Mouse (Mus musculus) embryo, embryonic 9.5 days (tissue): ENCODE measurements around the gene Trim15.
"Not testable (repeated sequence)": the region's sequence is repeated elsewhere in the genome, so short reads cannot be mapped to it uniquely, and the experiment has no call there.

Experiments used
- DNase-seq: peaks from one replicate; pipeline ENCODE4 v3.0.0-alpha.2; 2017; ENCODE audit errors: extremely low spot score

Trim15 gene

DNA sequence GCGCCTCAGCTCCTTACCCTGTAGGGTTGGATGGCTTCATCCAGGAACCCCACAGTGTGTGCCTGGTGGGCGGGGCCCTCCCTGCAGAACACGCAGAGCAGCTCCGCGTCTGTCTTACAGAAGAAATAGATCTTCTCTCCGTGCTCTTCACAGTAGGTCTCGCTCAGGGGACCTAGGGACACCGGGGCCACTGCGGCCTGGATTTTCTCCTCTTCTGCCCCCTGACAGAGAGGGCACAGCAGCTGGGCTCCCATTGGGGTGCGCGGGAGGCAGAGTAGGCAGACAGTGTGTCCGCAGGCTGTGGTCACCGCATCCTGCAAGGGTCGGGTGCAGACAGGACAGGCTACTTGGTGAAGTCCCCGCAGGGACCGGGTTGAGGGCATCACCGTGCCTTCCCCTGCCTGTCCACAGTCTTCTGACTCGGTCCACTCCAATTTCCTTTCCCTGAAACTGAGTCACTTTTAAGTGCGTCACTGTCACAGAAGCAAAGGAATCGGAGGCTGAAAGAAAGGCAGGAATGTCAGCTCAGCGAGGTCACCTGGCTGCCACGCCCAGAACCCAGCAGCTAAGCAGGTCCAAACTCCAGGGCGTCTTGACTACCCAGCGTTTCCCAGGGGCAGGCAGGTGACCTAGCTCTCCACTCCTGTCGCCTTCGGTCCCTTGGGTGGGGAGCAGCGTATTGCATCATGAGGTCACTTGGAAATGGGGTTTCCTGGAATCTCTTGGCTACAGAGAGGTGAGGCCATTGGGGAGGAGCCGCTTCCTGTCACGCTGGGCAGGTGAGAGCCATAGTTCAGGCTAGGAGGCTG lies at the start of gene Trim15:
Gene Trim15 (minus strand): TSS at position 492 of the 809 bp plus-strand sequence.
- peak; percentile 20 for DNase-seq

GRCm38 (mm10) chr17:36915076-36915475 lies 48.1 kb upstream of the Trim15 start:
- peak; percentile 47 for DNase-seq

GRCm38 (mm10) chr17:36914108-36914507 lies 47.1 kb upstream of the Trim15 start:
- DNase-seq: peak; percentile 59

GRCm38 (mm10) chr17:36912031-36912430 lies 45.0 kb upstream of the Trim15 start:
- DNase-seq: no peak

GRCm38 (mm10) chr17:36909802-36910201 lies 42.8 kb upstream of the Trim15 start:
- no peak for DNase-seq

DNA sequence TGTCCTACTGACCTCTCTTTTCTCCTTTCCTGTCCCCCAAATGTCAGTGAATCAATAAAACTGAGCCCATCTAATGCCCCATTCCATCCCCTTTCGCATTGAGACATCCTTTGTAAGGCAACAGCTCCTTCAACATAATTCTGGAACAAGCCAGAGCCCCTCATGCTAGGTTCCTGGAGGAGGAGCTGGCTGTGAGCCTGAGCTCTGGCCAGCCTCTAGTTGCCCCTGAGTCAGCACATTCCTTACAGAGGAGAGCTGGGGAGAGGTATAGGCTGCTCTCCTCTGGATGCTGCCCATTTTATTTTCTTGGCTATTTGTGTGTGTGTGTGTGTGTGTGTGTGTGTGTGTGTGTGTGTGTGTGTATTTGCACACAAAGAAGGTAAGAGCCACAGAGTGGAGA lies 41.2 kb upstream of the Trim15 start:
- no peak for DNase-seq

DNA sequence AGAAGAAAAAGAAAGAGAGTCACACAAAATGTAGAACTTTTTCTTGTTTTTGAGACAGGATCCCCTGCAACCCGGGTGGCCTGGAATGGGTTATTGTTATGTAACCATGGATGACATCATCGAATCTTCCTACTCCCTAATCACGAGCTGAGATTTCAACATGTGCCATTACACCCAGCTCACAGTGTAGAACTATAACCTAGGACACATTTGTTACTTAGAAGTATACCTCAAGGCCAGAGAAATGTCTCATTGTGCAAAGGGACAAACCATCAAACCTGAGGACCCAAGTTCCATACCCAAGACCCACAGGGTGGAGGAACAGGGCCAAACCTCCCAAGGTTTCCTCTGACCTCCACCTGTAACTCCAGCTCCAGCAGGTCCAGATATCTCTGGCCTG lies 36.6 kb upstream of the Trim15 start:
- DNase-seq: no peak

DNA sequence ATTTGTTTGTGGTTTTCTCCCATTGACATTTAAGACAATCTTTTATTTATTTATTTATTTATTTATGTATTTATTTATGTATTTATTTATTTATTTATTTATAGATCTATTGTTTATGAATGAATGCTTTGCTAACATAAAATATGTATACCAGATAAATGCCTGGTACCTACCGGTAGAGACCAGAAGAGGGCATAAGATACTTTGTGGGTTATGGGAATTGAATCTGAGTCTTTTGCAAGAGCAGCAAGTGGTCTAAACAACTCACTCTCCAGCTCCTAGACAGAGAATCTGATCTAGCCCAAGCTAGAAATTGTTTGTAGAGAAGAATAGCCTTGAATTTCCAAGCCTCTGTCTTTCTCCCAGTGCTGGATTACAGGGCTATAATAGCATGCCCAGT lies 33.7 kb upstream of the Trim15 start:
- DNase-seq: no peak

- DNase-seq: no peak
These were observed 33.0 kb upstream of the Trim15 start for GRCm38 (mm10) chr17:36900001-36900400.

DNA sequence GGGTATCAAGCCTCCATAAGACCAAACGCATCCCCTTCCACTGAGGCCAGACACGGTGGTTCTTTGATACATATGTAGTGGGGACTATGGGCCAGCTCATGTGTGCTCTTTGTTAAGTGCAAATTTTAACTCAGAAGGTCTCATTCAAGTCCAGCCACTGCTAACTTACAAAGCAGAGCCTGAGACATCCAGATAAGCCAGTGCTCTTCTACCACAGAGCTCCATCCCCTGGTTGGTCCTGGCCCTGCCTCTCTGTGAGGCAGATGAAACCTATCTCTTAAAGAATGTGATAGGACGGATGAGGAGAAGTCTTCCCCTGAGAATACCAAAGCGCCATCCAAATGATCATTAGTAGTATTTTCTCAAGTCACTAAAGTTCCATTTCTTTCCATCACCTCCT lies 32.4 kb upstream of the Trim15 start:
- DNase-seq: no peak

DNA sequence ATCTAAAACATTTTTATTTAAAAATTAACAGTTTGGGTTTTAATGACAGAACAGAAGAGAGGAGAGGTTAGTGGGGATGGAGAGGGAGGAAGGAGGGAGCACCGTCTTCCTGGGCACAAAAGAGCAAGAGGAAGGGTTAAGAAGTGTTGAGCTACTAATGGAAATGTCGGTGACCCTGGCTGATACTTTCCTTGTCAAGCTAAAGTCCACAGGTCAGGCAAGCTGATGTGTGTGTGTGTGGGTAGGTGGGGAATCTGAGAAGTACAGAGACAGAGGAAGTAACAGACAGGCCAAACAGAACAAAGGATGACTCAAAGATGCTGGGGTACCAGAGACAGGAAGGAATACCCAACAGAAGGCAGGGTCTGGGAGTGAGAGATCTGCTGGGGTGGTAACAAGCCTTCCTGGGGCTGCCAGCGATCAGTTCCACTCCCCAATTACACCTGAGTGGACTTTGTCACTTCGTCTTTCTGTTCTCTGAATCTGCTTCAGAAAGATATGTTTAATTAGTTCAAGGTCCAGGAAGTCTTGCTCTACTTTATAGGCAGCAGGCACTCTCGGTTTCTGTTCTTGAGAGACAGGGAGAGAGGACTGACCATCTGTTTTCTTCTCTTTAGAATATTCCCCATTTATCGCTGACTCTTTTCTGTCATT lies 30.7 kb upstream of the Trim15 start, which contains the start of gene Trim31:
Gene Trim31 (plus strand): TSS at position 567 of the 654 bp plus-strand sequence.
- DNase-seq: no peak

GRCm38 (mm10) chr17:36897065-36897464 lies 30.1 kb upstream of the Trim15 start:
- no peak for DNase-seq

DNA sequence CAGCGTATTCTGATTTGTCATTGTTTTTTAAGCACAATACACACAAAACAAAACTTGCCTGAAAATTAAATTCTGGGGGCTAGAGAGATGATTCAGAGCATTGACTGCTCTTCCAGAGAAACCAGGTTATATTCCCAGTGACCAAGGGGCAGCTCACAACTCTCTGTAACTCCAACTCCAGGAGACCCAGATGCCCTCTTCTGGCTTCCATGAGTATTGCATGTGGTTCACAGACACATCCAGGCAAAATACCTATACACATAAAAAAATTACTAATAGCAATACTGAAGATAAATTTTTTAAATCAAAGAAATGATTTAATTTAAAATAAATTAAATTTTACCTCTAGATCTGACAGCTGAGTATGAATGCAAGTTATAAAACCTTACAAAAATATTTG lies 29.6 kb upstream of the Trim15 start:
- DNase-seq: peak; percentile 12

GRCm38 (mm10) chr17:36893387-36893786 lies 26.4 kb upstream of the Trim15 start:
- DNase-seq: no peak

GRCm38 (mm10) chr17:36892362-36892761 lies 25.4 kb upstream of the Trim15 start:
- peak; percentile 35 for DNase-seq

- DNase-seq: not testable (repeated sequence)
These were observed 24.5 kb upstream of the Trim15 start for GRCm38 (mm10) chr17:36891496-36891895.

DNA sequence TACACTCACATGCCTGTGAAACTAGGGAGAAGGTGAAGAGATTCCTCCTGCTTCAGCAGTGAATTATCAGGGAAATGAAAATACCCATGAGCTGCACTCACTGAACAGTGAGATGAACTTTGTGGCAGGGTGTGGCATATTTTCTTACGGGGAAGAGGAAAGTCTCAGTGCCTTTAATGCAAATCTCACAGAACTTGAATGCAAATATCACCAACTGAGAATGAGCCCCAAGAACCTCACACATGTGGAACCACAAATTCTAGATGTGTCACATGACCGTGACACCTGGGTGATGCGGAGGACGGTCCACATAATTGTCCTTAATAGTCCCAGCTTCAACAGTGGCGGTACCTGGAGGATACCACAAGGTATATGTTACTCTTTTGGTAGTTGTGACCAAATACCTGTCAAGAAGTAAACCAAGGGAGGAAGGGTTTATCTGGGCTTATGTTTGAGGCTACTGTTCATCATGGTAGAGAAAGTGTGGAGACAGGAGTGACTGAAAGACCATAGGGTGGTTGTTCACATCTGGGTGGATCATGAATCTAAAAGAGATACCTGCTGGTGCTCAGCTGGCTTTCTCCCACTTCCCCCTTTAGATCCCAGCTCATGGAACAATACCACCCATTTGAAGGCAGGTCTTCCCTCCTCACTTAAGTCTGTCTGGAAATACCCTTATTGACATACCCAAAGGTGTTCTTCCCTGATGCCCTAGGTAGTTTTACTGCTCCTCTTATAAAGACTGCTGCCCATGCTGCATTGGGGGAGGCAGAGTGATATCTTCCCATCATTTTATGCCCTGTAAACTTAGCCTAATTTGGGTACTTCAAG lies 23.3 kb upstream of the Trim15 start, which contains the start of gene Trim40:
Gene Trim40 (minus strand): TSS at position 51 of the 831 bp plus-strand sequence.
- no peak for DNase-seq

DNA sequence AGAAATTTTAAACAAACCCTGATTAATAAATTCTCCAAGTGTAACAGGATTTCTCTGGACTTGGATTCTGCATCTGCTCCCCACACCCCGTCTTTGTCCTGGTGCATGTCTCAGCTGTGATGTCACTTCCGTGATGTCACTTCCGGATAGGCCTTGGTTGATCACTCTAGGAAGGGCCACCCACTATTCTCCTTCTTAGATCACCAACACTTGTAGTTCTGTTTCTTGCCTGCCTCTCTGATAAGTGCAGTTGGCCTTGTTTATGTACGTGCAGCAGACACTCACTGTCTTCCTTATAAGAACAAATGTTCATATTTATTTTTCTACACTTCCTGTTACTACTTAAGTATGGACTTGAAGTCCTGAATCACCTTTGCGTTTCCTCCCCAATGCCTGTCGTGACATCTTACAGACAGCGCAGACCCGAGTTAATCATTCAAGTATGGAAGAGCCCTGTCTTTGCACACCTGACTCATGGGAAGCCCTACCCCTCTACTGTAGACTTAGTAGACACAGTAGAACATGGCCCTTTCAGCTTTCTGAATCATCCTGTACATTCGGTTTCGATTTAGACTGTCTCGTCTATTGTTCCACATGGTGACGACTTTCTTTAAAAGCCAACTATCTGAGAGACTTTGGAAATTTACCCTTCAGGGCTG lies 18.3 kb upstream of the Trim15 start:
- DNase-seq: no peak

- no peak for DNase-seq
These were observed 16.3 kb upstream of the Trim15 start for GRCm38 (mm10) chr17:36883350-36883749.

- no peak for DNase-seq
These were observed 7.6 kb upstream of the Trim15 start for GRCm38 (mm10) chr17:36874636-36875035.

- DNase-seq: no peak
These were observed 3.2 kb upstream of the Trim15 start for GRCm38 (mm10) chr17:36869955-36870810.
